Mouse (Mus musculus): ENCODE results near the gene Sec16b.

The Sec16b gene

DNA sequence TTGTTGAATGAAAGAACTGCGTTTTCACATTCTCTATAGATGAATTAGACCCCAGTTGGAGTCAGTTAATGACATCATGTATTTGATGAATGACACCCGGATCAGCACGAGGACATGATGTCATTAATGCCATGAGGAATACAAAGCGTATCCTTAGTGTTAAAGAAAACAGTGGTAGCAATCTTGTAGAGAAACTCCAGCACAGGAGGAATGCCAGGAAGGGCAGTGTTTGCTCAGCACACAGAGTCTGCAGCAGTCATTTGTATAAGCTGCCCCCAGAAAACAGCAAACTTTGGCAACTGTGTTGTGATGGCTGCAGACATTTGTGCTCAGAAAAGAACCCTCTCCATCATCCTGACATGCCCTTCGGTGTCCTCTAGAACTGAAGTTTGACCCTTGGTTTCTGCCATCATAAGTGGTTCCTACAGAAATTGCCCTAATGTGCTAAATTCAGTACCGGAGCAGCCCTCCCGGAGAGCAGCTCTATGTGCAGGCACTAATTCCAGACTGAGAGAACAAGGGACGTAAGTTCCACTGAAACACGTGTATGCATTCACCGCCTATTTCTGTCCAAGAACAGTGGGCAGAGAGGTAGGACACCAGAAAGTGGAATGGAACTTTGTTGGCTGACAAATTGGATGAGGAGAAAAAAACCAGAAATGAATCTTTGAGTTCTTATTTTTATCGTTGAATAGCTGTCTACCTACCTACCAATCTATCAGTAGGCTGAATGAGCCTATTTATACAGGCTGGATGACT, 6.3 kb downstream of the Sec16b start:
- no peak for DNase-seq (ENCODE audit: inconsistent ontology term)

- DNase-seq (ENCODE audit: inconsistent ontology term), result no peak
Observed at GRCm38 (mm10) chr1:157513559-157513958, 7.0 kb downstream of the Sec16b start.

- DNase-seq (ENCODE audit: inconsistent ontology term), result peak; percentile 41
Observed at GRCm38 (mm10) chr1:157514298-157514697, 7.8 kb downstream of the Sec16b start.

- DNase-seq (ENCODE audit: inconsistent ontology term), result no peak
Observed at GRCm38 (mm10) chr1:157516838-157517808, 10.6 kb downstream of the Sec16b start.

DNA sequence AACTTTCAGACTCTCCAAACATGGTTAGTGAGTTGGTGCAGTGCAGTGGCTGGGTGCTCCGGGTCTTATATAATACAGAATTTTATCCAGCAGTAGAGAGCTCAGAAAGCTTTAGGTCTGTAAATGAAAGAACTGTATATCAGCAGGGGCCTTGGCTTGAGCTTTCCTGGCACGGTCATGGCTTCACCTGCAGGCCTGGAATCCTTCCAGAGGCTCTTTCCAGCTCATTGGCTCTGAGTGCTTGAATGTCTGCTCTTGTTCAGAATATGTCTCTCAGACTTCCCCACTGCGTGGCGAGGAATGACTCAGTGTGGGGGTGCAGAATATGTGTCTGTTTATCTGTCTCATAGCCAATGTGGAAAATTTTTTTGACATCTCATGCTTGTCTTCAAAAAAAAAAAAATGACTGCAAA, 11.6 kb downstream of the Sec16b start:
- peak; percentile 96 for DNase-seq (ENCODE audit: inconsistent ontology term)

- no peak for DNase-seq (ENCODE audit: inconsistent ontology term)
Observed at GRCm38 (mm10) chr1:157519396-157519795, 12.9 kb downstream of the Sec16b start.

DNA sequence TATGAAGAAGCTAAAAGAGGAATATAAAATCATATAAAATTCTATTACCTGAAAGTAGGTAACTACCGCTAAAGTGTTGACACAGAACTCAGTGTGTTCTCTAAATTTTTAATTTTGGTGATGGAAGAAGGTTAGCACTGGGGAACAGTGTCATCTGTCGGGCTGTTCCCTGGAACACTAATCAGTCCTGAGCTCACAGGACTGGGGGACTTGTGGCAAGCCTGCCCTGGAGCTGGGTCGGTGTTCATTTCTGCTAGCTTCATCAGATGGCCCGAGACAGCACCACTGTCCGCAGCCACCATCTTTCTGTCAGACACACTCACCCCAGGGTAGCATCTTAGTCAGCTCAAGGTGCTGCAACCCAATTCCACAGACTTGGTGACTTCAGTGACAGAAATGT, 15.8 kb downstream of the Sec16b start:
- DNase-seq (ENCODE audit: inconsistent ontology term), result no peak

GRCm38 (mm10) chr1:157524775-157525174, 18.2 kb downstream of the Sec16b start:
- DNase-seq (ENCODE audit: inconsistent ontology term), result no peak

DNA sequence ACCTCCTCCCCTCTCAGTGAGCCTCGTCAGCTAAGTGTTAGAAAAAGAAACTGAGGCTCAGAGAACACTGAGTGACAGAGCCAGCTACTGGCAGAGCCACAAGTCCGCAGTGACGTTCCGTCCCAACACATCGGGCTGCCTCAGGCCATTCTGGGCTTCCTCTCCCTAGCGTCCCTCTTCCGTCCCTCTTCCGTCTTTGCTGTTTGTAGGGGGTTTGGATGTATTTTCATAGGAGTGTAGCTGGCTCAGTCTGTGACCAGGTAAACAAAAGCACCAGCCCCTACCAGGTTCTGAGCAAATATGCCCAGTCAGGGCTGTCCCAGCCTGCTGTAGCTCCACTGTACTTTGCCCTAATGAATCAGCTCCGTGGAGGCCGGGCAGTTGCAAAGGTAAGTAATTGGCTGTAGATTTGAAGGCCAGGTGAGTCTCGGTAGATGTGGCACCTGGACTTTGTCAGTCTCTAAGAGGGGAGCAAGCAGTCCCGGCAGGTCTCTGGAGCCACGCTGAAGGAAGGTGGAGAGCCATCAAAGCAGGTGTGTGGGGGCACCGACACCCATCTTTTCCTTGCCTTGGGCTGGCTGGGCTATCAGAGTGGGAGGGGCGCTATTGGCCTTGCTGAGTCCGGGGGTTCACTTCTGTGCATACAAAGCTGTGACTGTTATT, 19.3 kb downstream of the Sec16b start:
- no peak for DNase-seq (ENCODE audit: inconsistent ontology term)

DNA sequence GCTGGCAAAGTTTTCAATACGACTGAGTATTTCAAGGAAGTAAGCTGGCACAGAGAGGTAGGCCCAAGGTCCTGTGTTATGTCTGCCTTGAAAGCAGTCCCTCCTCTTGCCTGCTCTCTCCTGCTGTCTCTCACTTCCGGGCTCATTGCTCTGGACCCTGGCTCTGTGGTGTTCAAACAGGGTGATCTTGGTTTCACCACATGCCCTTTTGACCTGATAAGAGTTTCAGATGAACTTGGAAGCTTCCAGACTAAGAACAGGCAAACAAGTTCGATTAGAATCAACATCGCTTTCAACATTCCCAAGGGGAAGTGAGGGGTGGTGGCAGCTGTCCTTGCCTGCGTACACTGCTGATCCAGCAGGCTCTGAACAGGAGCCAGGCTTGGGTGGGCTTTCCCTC, 20.1 kb downstream of the Sec16b start:
- no peak for DNase-seq (ENCODE audit: inconsistent ontology term)

DNA sequence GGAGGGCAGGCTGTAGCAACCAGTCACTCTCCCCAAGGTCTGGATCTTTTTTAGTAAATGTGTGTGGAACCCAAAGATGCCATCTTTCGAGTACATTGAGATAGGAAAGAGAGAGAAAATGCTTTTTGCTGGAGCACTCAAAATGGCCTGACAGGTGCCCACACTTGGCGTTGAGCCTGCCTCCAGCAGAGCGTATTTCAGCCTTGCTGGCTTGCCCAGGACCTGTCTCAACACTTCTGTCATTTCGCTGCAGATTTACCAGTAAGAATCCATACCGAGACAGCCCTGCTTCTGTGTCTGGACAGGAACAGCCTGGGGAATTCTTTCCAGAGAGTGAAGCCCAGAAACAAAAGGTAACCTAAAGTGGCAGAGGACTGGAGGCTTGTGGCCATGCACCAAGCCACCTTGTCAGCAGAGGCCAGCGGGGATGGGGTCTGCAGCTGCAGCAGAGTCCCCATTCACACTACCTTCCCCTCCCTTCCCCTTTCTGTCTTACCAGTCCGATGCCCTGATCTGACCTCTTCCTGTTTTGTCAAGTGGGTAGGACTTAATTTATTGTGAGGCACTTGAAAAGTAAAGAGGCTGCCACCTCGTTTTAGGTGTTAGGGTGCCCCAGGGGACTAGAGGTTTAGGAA, 26.4 kb downstream of the Sec16b start:
- no peak for DNase-seq (ENCODE audit: inconsistent ontology term)

DNA sequence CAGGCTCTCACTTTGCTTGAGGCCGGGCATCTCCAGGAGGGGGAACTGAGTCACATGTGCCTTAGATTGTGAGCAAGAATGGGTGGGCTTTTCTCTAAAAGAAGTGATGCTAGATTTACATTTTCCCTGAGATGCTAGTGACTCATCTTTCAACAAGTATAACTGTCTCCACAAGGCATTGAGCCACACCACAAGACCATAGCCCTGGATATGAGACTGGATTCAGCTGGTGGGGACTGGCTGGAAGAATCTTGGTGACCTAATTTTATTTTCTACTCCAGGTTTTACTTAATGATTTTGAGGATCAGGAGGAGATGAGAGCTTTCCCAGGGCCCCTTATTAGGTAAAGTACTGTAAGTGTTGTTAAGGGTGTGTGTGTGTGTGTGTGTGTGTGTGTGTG, 29.0 kb downstream of the Sec16b start:
- no peak for DNase-seq (ENCODE audit: inconsistent ontology term)

DNA sequence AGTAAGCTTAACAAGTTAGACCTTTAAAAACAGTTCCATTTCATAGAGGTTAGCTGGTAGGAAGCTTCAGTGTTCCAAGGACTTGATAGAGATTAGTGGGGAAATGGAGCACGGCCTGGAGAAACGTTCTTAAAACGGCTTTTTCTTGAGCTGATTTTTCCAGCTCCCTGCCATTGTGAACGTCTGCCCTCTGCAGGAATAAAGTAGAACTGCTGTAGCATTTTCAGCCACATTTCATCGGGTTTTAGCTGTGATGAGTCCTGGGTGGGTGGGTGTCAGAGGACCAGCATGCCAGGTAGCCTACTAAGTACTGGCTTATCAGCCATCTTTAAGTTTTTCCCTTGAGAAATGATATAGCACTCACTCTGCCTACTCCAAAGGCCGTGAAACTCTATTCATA, 29.9 kb downstream of the Sec16b start:
- peak; percentile 66 for DNase-seq (ENCODE audit: inconsistent ontology term)

GRCm38 (mm10) chr1:157537636-157538035, 31.1 kb downstream of the Sec16b start:
- no peak for DNase-seq (ENCODE audit: inconsistent ontology term)

- no peak for DNase-seq (ENCODE audit: inconsistent ontology term)
Observed at GRCm38 (mm10) chr1:157545056-157545455, 38.5 kb downstream of the Sec16b start.

DNA sequence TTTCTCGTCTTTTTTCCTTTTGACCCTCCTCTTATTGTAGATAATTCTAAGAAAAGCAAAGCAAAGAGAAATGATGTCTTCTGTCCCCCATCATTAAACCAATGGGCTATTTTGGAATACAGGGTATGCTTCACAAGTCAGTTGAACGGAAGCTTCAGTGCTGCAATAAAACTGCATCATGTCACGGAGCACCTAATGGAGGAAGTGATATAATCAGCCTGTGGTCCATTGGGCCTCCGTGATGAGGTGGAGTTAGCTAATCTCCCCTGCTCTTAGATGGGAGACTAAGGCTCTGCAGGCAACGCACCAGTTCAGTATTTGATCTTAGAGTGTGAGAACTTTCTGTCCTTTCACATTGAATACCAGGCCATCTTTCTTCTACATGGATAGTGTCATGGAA, 41.1 kb downstream of the Sec16b start:
- no peak for DNase-seq (ENCODE audit: inconsistent ontology term)

DNA sequence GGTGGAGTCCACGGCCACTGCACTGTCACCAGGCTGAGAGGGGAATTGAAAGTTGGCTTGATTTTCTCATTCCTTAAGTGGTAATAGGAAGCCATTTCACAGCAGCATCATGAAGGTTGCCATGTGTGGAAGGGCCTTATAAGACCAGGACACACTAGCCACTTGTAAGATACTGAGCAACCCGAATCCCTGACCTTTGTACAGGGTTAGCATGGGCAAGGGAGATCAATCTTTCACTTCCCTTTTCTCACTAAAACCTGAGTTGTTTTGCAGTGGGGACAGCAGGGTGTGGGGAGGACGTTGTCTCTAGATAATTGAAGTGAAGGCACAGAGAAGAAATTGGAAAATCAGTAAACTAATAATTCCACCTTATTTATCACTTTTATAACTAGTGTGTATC, 43.2 kb downstream of the Sec16b start:
- DNase-seq (ENCODE audit: inconsistent ontology term), result no peak

GRCm38 (mm10) chr1:157552749-157553451, 46.4 kb downstream of the Sec16b start:
- peak; percentile 68 for DNase-seq (ENCODE audit: inconsistent ontology term)

GRCm38 (mm10) chr1:157554163-157554562, 47.6 kb downstream of the Sec16b start:
- no peak for DNase-seq (ENCODE audit: inconsistent ontology term)

GRCm38 (mm10) chr1:157554686-157555530, 48.4 kb downstream of the Sec16b start:
- DNase-seq (ENCODE audit: inconsistent ontology term), result no peak

Measured in Muller cell, postnatal 12 days (primary cell).